Mouse (Mus musculus) urinary bladder, postnatal 36 days (tissue): ENCODE measurements around the gene Mpp4.

Source experiments
- DNase-seq, 2 experiments: peaks; one replicate each; pipeline ENCODE4 v3.0.0; 2022; ENCODE audit warnings: low spot score in 2 of 2, mixed read lengths in 1 of 2

Mpp4 gene

GRCm38 (mm10) chr1:59167654-59168425 is 4.7 kb upstream of the Mpp4 start:
- no peak for DNase-seq

GRCm38 (mm10) chr1:59166232-59166905 is 3.2 kb upstream of the Mpp4 start:
- DNase-seq = no peak

DNA sequence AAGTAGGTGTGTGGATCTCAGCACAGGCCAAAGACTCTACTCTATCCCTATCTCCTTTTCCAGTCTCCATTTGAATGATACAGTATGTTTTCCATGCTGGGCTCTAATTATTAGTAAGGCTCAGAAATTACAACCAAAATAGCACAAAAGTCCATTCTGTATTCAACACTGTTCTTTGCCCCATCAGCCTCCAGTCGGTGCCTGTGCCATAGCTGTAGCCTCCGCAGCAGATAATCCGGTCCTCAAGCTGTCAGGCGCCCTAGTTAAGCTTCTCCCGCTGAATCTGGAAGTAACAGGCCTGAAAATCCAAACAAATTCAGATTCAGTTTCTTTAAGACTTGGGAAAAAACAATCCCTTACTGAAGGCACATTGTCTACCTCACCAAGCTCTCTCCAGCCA is 729 bp upstream of the Mpp4 start:
- DNase-seq = no peak

DNA sequence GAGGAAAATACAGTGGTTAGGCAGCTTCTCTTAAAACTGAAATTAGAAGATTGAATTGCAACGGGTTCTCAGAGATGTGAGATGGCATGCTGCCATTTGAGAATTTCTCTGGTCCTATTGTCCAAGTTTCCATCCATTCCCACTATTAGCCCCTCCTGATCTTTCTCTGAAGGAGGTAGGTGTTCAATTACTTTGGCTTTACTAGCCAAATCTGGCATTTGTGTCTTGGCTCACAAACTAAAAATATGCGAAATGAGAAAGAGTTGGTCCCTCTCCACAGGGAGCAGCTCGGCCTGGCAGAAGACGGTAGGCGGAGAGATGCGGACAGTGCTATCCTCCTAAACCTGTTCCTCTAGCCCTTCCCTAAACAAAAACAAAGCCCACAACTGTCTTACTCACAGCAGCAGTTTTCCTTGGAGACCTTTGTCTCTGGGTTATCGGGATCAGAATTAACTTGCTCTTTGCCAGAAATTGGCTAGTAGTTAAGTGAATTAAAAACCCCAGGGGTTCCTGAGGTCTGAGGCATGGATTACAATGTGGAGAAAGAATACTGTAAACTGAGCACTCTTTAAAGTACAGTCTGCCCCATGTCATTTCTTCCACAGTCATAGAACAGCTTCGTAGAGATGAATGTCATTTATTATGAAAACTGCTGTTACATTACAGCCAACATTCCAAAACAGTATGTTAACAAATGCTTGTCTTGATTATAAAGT is 722 bp downstream of the Mpp4 start:
- DNase-seq = no peak

DNA sequence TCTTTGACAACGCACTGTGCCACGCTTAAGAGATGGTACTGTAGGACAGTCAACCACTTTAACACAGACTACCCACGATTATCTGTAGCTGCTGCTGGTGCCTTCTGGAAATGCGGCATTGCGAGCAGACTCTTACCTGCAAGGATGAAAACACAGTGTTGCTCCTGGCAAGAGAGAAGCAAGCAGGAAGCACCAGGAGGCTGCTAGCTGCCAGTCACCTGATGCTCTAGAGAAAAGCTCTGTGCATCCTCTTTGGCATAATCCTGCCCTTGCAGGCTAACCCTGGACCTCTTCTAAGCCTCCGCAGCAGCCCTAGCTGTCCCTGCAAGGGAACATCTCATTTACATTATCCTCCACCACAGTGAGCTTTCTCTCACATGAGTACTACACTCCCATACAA is 1.8 kb downstream of the Mpp4 start:
- DNase-seq = no peak

GRCm38 (mm10) chr1:59160871-59161270 is 2.3 kb downstream of the Mpp4 start:
- DNase-seq = no peak

DNA sequence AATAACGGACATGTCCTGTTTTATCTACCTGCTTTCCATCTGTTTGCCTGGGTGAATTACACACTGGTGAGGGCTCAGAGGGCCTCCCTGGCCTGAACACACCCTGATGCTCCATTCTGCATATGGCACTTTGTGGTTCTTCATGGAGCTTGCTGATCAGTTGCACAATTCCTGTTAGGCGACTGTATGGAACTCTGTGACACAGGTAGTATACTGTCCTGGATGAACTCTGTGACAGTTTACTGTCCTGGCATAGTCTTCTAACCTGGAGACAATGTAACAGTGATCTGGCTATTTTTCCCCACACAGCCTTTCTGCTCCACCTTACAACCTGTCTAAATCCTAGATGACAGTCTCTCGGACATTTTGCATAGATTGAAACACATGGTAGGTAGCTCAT is 4.1 kb downstream of the Mpp4 start:
- DNase-seq = no peak

DNA sequence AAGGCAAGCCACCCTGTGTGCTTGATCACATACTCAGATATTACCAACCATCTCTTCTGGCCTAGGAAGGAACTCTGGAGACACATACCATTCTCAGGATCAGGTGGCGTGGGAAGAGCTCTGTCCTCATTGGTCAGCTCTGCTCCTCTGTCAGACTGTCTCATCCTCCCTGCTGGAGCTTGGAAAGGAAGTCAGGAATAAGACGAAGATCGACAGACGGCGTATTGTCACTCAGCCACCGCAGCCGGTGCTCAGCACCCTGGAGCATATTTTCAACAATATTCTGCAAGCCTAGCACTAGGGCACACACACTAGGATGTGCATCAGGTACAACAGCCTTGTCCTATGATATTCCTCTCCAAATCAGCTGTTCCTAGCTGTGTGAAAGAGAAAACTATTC is 4.7 kb downstream of the Mpp4 start:
- DNase-seq = no peak

DNA sequence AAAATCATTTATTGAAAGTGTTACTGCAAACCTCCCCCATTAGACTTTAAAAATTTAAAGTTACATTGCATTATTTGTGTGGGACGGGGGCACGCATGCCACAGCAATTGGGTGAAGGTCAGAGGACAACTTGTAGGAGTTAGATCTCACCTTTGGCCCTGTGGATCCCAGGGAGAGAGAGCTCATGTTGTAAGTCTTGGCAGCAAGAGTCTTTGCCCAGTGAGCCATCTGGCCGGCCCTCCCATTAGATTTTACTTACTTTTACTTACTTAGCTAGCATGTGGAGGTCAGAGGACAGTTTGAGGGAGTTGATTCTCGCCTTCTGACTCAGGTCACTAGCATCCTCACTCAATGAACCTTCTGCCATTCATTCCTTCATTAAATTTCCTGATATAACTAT is 5.3 kb downstream of the Mpp4 start:
- no peak for DNase-seq

DNA sequence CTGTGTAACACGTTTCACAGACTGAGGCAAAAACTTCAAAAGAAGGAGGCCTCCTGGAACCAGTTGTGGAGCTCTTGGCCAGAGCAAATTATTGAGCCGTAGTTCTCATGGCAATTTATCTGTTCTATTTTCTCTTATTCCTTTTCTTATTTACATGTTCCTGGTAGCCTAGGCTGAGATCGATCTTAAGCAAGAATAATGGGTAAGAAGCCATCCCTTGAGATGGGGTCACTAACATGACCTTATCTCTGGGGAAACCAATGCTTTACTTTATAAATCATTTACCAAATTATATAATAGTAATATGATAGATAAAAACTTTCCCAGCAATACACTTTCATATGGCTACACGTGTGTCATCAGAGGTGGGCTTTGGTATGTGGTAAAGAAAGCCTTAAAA is 10.8 kb downstream of the Mpp4 start:
- no peak for DNase-seq

- DNase-seq = no peak
Measured at GRCm38 (mm10) chr1:59150542-59150941, 12.6 kb downstream of the Mpp4 start.

GRCm38 (mm10) chr1:59144543-59144942 is 18.6 kb downstream of the Mpp4 start:
- DNase-seq = peak in 1 of 2 experiments; percentile 21

- peak; percentile 50 to 56 for DNase-seq
Measured at GRCm38 (mm10) chr1:59142809-59143208, 20.4 kb downstream of the Mpp4 start.

- no peak for DNase-seq
Measured at GRCm38 (mm10) chr1:59134419-59134818, 28.8 kb downstream of the Mpp4 start.

DNA sequence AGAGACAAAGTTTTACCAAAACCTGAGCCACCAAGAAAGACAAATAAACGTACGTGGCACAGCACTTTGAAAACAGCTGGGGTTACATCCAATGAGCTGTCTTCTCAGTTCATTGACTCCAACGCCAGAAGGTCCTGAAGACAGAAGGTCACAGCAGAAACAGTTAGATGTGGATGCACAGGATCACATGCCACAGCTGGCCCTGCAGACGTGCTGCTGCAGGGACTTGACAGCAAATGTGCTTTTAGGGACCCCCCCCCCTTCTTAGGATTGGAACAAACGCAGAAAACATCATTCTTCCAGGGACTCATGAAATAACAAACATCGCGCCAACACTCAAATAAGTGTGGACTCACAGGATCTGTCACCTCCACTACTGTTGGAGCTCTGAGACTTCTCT is 34.3 kb downstream of the Mpp4 start:
- no peak for DNase-seq

GRCm38 (mm10) chr1:59125558-59125957 is 37.6 kb downstream of the Mpp4 start:
- DNase-seq = no peak

DNA sequence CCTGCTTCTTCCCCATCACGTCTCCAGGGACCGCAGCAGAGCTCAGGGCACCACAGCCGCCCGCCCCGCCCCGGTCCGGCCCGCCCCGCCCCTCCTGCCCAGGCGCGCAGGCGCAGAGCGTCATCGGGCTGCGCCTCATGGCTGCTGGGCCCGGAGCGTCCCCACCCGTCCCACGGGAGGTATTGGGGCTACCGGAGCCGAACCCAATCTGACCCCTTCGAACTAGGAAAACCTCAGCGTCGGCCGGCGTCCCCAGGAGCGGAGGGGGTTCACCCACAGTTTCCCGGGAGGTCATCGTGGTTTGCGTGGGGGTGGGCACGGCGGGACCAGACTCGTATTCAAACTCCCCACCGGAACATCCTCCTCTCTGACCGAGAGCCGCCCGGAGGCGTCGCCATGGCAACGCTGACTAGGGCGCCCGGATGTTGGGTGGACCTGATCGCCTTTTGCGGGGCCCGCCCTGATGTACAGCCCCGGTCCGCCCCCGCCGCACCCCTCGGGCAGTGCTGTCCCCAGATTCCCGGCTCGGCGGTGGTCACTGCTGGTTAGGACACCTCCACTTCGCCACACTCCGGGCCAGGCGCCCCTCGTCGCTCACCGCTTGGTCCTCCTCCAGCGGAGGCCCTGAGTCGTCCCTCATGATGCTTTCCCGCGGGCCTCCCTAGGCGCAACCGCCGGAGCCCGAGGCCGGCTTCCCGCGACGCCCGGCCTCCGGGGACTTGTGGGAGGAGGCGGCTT is 43.3 kb downstream of the Mpp4 start, which contains the start of gene Tmem237:
TSS of gene Tmem237 (minus strand) at position 689 of the 738 bp plus-strand sequence.
- DNase-seq = peak; percentile 80 to 91

DNA sequence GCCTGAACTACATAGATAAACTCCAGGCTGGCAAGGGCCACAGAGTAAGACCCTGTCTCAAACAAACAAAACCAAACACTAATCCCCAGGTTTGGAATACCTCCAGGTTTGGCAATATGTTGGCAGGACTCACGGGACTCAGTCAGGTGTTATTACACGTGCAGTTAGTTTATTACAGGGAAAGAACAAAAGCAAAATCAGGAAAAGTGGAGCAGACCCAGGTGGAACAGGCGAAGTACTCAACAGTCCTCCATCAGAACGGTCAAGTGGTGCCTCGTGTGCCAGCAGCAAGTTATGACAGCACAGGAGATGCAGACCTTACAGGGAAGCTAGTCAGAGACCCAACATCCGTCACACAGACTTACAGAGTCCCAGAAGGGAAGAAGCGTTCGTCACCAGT is 52.7 kb downstream of the Mpp4 start:
- DNase-seq = no peak

DNA sequence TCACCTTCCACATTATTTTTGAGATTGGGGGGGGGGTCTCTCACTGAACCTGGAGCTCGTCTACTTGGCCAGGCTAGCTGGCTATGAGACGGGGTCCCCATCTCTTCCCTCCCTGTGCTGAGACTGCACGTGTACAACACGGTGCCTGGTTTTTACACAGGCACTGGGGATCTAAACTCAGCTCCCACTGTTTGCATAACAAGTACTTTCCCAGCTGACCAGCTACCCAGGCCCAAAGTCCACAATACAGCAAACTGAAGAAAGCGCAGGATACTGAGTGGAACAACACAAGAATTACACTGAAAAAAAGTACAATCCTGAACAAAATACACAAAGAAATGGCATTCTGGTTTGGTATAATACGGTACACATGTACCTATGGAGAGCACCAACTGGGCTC is 61.1 kb downstream of the Mpp4 start:
- DNase-seq = no peak

GRCm38 (mm10) chr1:59101020-59101419 is 62.2 kb downstream of the Mpp4 start:
- DNase-seq = no peak

- no peak for DNase-seq
Measured at GRCm38 (mm10) chr1:59094705-59095104, 68.5 kb downstream of the Mpp4 start, which contains the start of gene C2cd6. TSS of gene C2cd6 (minus strand) at chr1:59094900.
